Mouse (Mus musculus) G1E (cell line): ENCODE measurements around the gene Kank3.
A peak's percentile ranks its signal among the peaks of the same experiment; 100 is the strongest.

Source experiments
- CTCF ChIP-seq: IDR thresholded peaks from 2 replicates; pipeline ENCODE4 v1.5.1; 2012; ENCODE audit warnings: low read depth, low read length, inconsistent platforms, mixed read lengths
- GATA1 ChIP-seq: IDR thresholded peaks from 2 replicates; pipeline ENCODE4 v1.6.1; 2012; ENCODE audit warnings: borderline replicate concordance, low read length, inconsistent platforms, mixed read lengths
- POLR2AphosphoS5 ChIP-seq: IDR thresholded peaks from 2 replicates; pipeline ENCODE4 v1.6.1; 2012; ENCODE audit warnings: low read depth, low read length, inconsistent platforms; ENCODE audit not compliant: insufficient replicate concordance

- TF ChIP-seq GATA1 (no peak), CTCF (0 out of 2 replicates have a peak, but pooled peaks have one; percentile 8), POLR2AphosphoS5 (no peak)
These were observed 8.1 kb upstream of the Kank3 start for GRCm38 (mm10) chr17:33802221-33802620.
